Mouse (Mus musculus) CD8-positive naive resting alpha-beta T cell, adult 2 months (primary cell): ENCODE measurements around the gene H2afx.
"Not testable (repeated sequence)": the region's sequence is repeated elsewhere in the genome, so short reads cannot be mapped to it uniquely, and the experiment has no call there.

ENCODE experiments used
- DNase-seq, 2 experiments: peaks; one replicate each; pipeline ENCODE4 v3.0.0; 2022; ENCODE audit warnings: low read depth in 2 of 2, low spot score in 2 of 2

H2afx gene

GRCm38 (mm10) chr9:44334396-44335330 lies at the start of gene H2afx:
H2afx (plus strand) TSS chr9:44334694.
- peak; percentile 96 to 97 for DNase-seq

GRCm38 (mm10) chr9:44286256-44286850 lies 48.1 kb upstream of the H2afx start:
- no peak for DNase-seq

GRCm38 (mm10) chr9:44287003-44287400 lies 47.5 kb upstream of the H2afx start:
- no peak for DNase-seq

GRCm38 (mm10) chr9:44287401-44288075 lies 47.0 kb upstream of the H2afx start:
- no peak for DNase-seq

- no peak for DNase-seq
Measured at GRCm38 (mm10) chr9:44288076-44288958, 46.2 kb upstream of the H2afx start, which contains the start of gene Abcg4. Abcg4 (minus strand) TSS chr9:44288615.

- DNase-seq: no peak
Measured at GRCm38 (mm10) chr9:44288959-44289291, 45.6 kb upstream of the H2afx start.

GRCm38 (mm10) chr9:44292490-44292889 lies 42.0 kb upstream of the H2afx start:
- peak; percentile 25 to 49 for DNase-seq

GRCm38 (mm10) chr9:44300001-44300400 lies 34.5 kb upstream of the H2afx start:
- DNase-seq: not testable (repeated sequence)

GRCm38 (mm10) chr9:44305466-44306079 lies 28.9 kb upstream of the H2afx start, which contains the start of gene Hinfp:
Hinfp (minus strand) TSS chr9:44305671.
- peak; percentile 98 for DNase-seq

- no peak for DNase-seq
Measured at GRCm38 (mm10) chr9:44306532-44306931, 28.0 kb upstream of the H2afx start.

GRCm38 (mm10) chr9:44307248-44307647 lies 27.2 kb upstream of the H2afx start:
- DNase-seq: no peak

- DNase-seq: no peak
Measured at GRCm38 (mm10) chr9:44309756-44310155, 24.7 kb upstream of the H2afx start.

GRCm38 (mm10) chr9:44310750-44311135 lies 23.8 kb upstream of the H2afx start:
- no peak for DNase-seq

GRCm38 (mm10) chr9:44311136-44312134 lies 23.1 kb upstream of the H2afx start:
- DNase-seq: no peak

- no peak for DNase-seq
Measured at GRCm38 (mm10) chr9:44313476-44314256, 20.8 kb upstream of the H2afx start.

GRCm38 (mm10) chr9:44314257-44314547 lies 20.3 kb upstream of the H2afx start:
- DNase-seq: no peak

- no peak for DNase-seq
Measured at GRCm38 (mm10) chr9:44314910-44315309, 19.6 kb upstream of the H2afx start.

GRCm38 (mm10) chr9:44317452-44317851 lies 17.0 kb upstream of the H2afx start:
- DNase-seq: no peak
